Mouse (Mus musculus): Measurements from ENCODE around the gene A630001G21Rik. TPM values are rescaled to one million over a fixed set of nuclear protein-coding genes. Genes with fewer than 3 reads are reported as not detected.

A630001G21Rik gene
- polyA plus RNA-seq, 1 experiment, result 2.5 TPM

GRCm38 (mm10) chr1:85720220-85720893, 58.1 kb downstream of the A630001G21Rik start:
- DNase-seq, result no peak
- Histone ChIP-seq H3K27me3 (replicated peaks; ENCODE audit: control insufficient read depth, insufficient read depth, low read length) (no peaks in the 10 kb centered on the region), H3K36me3 (ENCODE audit: control insufficient read depth, insufficient read depth, low read length) (no peaks in the 10 kb centered on the region), H3K4me1 (ENCODE audit: control insufficient read depth, insufficient read depth, low read length) (no peaks in the 10 kb centered on the region), H3K27ac (ENCODE audit: insufficient read depth, low read depth, low read length) (no peak overlapping the region), H3K4me3 (ENCODE audit: insufficient read depth, low read depth, low read length) (no peak overlapping the region)
- 59% methylated on average over 10 of the region's 10 CpGs for WGBS
- TF ChIP-seq CTCF (conservative IDR thresholded peaks at IDR 0.05; ENCODE audit: insufficient read depth, insufficient read length, low read depth, low read length) (no peak), POLR2A (IDR thresholded peaks at IDR 0.05; ENCODE audit: low read depth, low read length) (no peak)

GRCm38 (mm10) chr1:85719049-85719448, 59.4 kb downstream of the A630001G21Rik start:
- no peaks in the 10 kb centered on the region for H3K4me1 ChIP-seq (ENCODE audit: control insufficient read depth, insufficient read depth, low read length)
- WGBS, result 38% methylated on average over 4 of the region's 4 CpGs
- TF ChIP-seq CTCF (conservative IDR thresholded peaks at IDR 0.05; ENCODE audit: insufficient read depth, insufficient read length, low read depth, low read length) (no peak), POLR2A (IDR thresholded peaks at IDR 0.05; ENCODE audit: low read depth, low read length) (no peak)
- H3K27ac ChIP-seq (ENCODE audit: insufficient read depth, low read depth, low read length), result no peak overlapping the region
- no peak overlapping the region for H3K4me3 ChIP-seq (ENCODE audit: insufficient read depth, low read depth, low read length)
- no peaks in the 10 kb centered on the region for H3K27me3 ChIP-seq (replicated peaks; ENCODE audit: control insufficient read depth, insufficient read depth, low read length)
- no peaks in the 10 kb centered on the region for H3K36me3 ChIP-seq (ENCODE audit: control insufficient read depth, insufficient read depth, low read length)
- DNase-seq, result no peak

- H3K4me3 ChIP-seq (ENCODE audit: insufficient read depth, low read depth, low read length), result no peak overlapping the region
- no peak overlapping the region for H3K27ac ChIP-seq (ENCODE audit: insufficient read depth, low read depth, low read length)
- H3K4me1 ChIP-seq (ENCODE audit: control insufficient read depth, insufficient read depth, low read length), result no peaks in the 10 kb centered on the region
- no peak for DNase-seq
- H3K27me3 ChIP-seq (replicated peaks; ENCODE audit: control insufficient read depth, insufficient read depth, low read length), result no peaks in the 10 kb centered on the region
- no peaks in the 10 kb centered on the region for H3K36me3 ChIP-seq (ENCODE audit: control insufficient read depth, insufficient read depth, low read length)
- no peak for TF ChIP-seq POLR2A (IDR thresholded peaks at IDR 0.05; ENCODE audit: low read depth, low read length)
- no peak for TF ChIP-seq CTCF (conservative IDR thresholded peaks at IDR 0.05; ENCODE audit: insufficient read depth, insufficient read length, low read depth, low read length)
- 44% methylated on average over 7 of the region's 7 CpGs for WGBS
These were observed 61.9 kb downstream of the A630001G21Rik start for GRCm38 (mm10) chr1:85716447-85717027.

- Histone ChIP-seq H3K27me3 (replicated peaks; ENCODE audit: control insufficient read depth, insufficient read depth, low read length) (no peaks in the 10 kb centered on the region), H3K36me3 (ENCODE audit: control insufficient read depth, insufficient read depth, low read length) (no peaks in the 10 kb centered on the region), H3K4me1 (ENCODE audit: control insufficient read depth, insufficient read depth, low read length) (no peaks in the 10 kb centered on the region), H3K27ac (ENCODE audit: insufficient read depth, low read depth, low read length) (no peak overlapping the region), H3K4me3 (ENCODE audit: insufficient read depth, low read depth, low read length) (no peak overlapping the region)
- no peak for TF ChIP-seq POLR2A (IDR thresholded peaks at IDR 0.05; ENCODE audit: low read depth, low read length)
- no peak for TF ChIP-seq CTCF (conservative IDR thresholded peaks at IDR 0.05; ENCODE audit: insufficient read depth, insufficient read length, low read depth, low read length)
- DNase-seq, result no peak
These were observed 63.9 kb downstream of the A630001G21Rik start for GRCm38 (mm10) chr1:85714501-85714900.

GRCm38 (mm10) chr1:85706754-85707153, 71.7 kb downstream of the A630001G21Rik start:
- TF ChIP-seq CTCF (conservative IDR thresholded peaks at IDR 0.05; ENCODE audit: insufficient read depth, insufficient read length, low read depth, low read length) (no peak), POLR2A (IDR thresholded peaks at IDR 0.05; ENCODE audit: low read depth, low read length) (no peak)
- Histone ChIP-seq H3K4me3 (ENCODE audit: insufficient read depth, low read depth, low read length) (no peak overlapping the region), H3K36me3 (ENCODE audit: control insufficient read depth, insufficient read depth, low read length) (no peaks in the 10 kb centered on the region), H3K27ac (ENCODE audit: insufficient read depth, low read depth, low read length) (no peak overlapping the region), H3K27me3 (replicated peaks; ENCODE audit: control insufficient read depth, insufficient read depth, low read length) (no peaks in the 10 kb centered on the region), H3K4me1 (ENCODE audit: control insufficient read depth, insufficient read depth, low read length) (peaks cover 2% of the 10 kb centered on the region; the same call in 1 of the 2 replicates)
- WGBS, result 81% methylated on average over 2 of the region's 2 CpGs
- peak; percentile 16 for DNase-seq

GRCm38 (mm10) chr1:85705552-85705951, 72.9 kb downstream of the A630001G21Rik start:
- H3K27ac ChIP-seq (ENCODE audit: insufficient read depth, low read depth, low read length), result no peak overlapping the region
- no peak for TF ChIP-seq POLR2A (IDR thresholded peaks at IDR 0.05; ENCODE audit: low read depth, low read length)
- no peak for TF ChIP-seq CTCF (conservative IDR thresholded peaks at IDR 0.05; ENCODE audit: insufficient read depth, insufficient read length, low read depth, low read length)
- H3K36me3 ChIP-seq (ENCODE audit: control insufficient read depth, insufficient read depth, low read length), result no peaks in the 10 kb centered on the region
- H3K4me3 ChIP-seq (ENCODE audit: insufficient read depth, low read depth, low read length), result no peak overlapping the region
- H3K27me3 ChIP-seq (replicated peaks; ENCODE audit: control insufficient read depth, insufficient read depth, low read length), result no peaks in the 10 kb centered on the region
- no peak for DNase-seq
- H3K4me1 ChIP-seq (ENCODE audit: control insufficient read depth, insufficient read depth, low read length), result peaks cover 2% of the 10 kb centered on the region; the same call in 1 of the 2 replicates
- WGBS, result 90% methylated on average over 1 of the region's 1 CpGs

Data from kidney, adult 2 months (tissue).